Mouse (Mus musculus): Measurements from ENCODE around the gene Trpm3.

Gene Trpm3

DNA sequence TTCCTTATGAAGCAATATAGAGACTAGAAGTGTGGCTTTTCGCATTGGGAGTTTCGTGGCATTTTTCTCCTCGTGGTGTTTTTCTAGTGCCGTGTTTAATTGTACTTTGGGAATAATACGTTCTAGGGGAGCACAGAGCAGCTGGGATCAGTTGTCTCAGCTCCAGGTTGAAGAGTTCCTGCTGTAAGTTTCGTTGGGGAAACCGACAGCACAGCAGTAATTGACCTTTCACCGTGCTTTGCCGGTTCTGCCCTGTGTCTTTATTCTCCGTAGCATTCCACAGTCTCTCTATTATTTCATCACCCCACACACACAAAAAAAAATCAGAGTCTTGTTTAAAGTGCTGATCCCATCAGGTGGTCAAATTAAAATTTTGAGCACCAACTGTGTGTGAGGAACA lies 496.8 kb downstream of the Trpm3 start:
- no peak for DNase-seq (ENCODE audit: low spot score)

DNA sequence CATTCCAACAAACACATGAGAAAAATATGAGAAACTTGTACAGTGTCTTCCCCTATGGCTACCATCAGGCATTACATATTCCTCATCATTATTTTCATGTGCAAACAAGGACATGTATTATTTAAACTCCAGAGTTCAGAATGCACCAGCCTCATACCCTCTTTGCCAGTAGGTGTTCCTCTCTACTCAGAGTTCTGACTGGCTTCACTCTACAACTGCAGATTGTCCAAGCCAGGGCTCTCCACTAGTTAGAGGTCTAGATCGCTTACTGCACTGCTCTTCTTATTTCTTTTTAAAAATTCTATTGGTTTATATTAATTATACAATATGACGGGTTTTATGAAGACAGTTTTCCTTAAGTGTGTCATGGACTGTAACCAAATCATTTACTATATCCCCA lies 498.9 kb downstream of the Trpm3 start:
- no peak for DNase-seq (ENCODE audit: low spot score)

DNA sequence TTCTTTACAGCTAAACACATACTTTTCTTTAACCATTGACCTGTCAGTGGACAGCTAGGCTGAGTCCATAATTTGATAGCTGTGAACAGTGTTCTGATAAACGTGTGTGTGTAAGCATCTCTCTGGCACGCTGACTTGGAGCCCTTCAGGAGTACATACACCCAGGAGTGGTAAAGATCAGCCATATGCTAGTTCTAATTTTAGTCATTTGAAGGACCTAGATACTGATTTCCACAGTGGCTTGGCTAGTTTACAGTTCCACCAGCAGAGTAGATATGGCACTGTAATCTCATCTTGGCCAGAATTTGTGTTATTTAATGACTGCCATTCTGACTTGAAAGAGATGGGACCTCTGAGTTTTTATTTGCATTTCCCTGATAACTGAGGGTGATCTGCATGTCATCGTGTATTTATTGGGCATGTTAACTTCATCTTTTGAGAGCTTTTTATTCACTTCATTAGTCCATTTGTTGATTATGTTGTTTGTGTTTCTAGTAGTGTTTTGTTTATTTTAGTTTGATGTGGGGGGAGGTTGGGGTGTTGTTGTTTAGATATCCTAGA lies 499.6 kb downstream of the Trpm3 start:
- no peak for DNase-seq (ENCODE audit: low spot score)

DNA sequence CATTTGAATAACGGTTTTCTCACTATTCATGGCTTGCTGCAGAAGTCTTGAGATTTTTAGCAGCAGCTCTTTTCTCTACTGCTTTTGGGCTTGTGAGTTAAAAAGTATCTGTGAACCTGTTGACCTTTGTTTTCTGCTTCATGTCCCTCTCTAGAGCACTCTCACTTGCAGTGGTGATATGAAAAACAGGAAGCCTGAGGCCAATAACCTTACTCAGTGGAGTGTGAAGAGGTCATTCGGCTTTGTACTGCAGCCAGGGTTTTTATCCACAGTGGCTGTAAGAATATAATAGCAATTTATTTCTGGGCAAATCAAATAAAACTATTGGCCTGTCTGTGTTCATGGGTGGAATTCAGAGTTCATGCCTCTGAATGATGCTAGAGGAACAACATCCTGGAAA lies 503.3 kb downstream of the Trpm3 start:
- no peak for DNase-seq (ENCODE audit: low spot score)

DNA sequence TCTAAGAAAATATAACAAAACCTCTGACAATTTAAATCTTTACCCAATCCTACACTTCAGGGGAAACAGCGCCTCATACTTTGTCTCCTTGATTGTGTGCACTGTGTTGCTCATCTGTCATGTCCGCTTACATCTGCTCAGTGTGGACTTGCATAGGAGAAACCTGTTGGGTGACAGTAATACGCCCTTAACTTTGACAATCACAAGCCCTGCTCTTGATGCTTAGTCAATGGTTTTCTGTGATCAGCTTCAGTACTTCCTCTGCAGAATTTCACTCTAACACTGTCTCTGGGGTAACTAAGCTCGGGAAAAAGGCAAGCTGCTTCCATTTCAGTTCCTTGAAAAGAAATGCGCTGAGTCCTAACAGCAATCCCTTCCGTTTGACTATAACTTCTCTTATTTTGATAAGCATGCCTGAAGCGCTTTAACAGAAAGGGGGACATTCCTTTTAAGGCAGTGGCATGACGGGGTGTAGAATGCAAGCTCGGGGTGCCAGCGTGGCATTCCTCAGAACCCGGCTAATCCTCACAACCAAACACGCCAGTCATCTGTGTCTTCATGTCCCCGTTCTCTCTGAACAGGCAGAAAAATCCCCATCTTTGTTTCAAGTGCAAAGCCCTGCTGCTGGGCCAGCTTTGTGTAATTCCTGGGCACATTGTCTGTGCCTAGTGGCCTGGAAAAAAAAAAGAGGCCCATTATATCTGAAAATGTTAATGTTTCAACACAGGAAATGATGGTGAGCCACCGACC lies 517.8 kb downstream of the Trpm3 start:
- no peak for DNase-seq (ENCODE audit: low spot score)

DNA sequence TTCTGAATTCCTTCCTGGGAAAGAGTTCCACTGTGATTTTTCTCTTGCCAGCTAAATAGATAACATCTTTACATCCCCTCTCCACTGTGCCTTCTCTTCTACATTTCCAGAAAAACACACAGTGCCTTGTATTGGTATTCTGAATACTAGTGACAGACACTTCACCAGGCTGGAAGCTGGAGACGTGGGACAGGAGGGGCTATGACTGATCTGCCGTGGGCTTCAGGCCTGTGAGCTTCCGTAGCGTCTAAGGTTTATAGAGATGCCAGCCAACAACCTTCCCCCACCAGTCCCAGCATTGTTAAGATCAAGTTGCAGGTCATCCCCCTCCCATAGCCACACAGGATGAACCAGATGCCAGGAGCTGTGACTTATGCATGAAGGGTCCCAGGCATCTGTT lies 518.4 kb downstream of the Trpm3 start:
- no peak for DNase-seq (ENCODE audit: low spot score)

DNA sequence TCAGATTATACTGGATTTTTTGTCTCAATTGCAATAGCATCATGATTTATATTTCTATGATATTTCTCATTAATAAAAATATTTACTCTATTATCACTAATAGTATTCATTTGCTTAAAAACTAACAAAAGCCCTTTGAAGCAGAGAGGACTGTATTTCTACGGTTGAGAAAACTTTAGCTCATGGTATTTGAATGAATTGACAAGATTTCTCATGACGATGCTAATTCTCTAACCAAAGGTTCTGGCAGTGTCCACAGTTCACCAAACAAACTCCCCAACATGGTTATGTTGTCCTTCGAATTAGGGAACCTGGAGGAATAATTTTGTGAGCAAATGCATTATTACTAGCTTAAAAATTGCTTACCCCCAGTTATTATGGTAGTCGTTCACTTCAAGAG lies 526.6 kb downstream of the Trpm3 start:
- DNase-seq (ENCODE audit: low spot score) = no peak

DNA sequence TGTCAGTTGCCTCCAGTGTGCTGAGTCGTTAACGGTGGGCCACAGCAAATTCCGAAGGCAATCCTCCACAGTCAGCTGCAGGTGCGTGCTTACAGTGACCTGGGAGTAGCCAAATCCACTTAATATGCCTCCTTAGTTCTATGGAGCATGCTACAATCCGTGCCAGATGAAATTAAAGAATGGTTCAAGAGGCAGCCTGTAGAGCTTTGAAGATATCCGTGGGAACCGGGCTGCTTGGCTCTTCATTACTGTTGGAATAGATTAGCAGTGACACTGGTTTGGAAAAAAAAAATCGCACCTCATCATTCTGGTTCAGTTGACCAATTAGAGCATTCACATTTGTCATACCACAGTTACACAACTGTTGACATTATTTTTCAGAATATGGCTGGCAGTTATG lies 531.4 kb downstream of the Trpm3 start:
- no peak for DNase-seq (ENCODE audit: low spot score)

DNA sequence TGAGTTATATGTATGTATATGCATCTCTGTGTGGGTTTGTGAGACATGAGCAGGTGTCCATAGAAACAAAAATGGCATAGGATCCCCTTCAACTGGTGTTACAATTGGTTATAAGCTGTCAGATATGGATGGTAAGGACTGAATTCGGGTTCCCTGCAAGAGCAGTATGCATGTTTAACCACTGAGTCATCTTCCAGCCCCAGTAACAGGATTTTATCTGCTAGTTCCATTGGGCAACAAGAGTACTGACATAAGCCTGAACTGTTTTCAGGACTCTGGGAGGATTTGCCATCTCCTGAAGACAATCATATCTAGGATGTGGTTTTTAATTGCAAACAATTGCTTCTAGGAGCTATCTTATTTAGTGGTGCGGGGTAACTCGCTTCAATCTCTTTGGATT lies 534.0 kb downstream of the Trpm3 start:
- no peak for DNase-seq (ENCODE audit: low spot score)

DNA sequence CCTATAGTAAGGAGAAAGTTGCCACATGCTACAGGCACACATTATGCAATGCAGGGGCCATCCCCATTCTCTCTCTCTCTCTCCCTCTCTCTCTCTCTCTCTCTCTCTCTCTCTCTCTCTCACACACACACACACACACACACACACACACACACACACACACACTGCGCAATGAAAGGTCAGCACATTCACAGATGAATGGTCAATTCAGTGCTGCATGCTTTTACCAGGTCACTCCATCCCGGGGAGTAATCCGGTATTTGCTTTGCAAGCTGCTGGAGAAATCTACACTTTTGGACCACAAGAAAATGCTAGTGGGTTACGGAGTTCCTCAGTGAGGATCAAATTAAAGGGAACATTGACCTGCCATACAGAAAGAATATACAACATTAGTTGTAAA lies 537.4 kb downstream of the Trpm3 start:
- no peak for DNase-seq (ENCODE audit: low spot score)

DNA sequence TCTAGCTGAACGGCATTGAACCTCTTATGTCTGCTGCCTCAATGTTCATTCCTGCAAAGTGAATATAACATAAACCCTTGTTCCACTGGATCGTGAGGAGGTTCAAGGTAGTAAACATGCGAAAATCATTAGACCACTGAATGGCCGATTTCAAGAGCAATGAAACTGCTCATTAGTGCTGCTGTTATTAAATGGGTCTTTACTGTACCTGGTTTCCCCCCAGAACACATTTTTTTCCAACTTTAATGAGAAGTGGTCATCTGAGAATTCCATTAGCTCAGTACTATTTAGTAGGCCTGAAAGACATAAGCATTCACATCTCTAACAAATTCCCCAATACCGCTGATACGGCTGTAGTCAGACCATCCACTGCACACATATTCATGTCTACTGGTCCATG lies 543.4 kb downstream of the Trpm3 start:
- DNase-seq (ENCODE audit: low spot score) = no peak

DNA sequence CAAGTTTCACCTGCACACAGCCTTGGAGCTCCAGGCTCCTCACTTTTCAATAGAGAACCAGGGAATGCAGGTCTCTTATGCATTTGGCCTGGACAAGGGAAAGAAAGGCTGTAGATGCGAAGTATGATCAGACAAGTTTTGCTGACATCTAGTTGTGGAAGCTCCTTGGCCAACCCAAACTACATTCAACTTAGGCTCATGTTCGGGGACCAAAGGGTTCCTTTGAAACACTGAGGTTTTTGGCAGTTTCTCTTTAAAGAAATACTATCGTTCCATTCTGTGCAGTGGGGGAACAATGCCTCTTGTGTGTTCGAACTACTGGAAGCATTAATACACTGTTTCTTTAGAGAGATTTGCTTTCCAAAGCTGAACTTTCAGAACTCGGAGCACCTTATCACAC lies 553.1 kb downstream of the Trpm3 start:
- no peak for DNase-seq (ENCODE audit: low spot score)

DNA sequence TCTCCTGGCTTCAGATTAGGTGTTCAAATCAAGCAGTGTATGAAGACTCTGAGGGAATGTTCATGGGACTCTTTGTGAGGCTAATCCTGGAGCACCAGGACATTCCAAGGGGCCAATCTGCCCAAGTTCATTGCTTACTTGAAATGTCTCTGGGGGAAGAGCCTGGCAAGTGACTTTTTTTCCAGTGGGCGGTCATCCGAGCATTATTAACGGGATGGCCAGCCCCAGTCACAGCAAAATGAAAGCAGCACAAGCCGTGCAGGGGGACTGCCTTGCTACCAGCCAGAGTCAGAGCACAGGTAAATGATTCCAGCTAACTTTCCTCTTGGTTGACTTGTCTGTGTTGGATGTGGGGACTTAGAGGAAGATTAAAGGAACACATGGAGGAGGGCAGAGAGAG lies 553.7 kb downstream of the Trpm3 start:
- DNase-seq (ENCODE audit: low spot score) = no peak

DNA sequence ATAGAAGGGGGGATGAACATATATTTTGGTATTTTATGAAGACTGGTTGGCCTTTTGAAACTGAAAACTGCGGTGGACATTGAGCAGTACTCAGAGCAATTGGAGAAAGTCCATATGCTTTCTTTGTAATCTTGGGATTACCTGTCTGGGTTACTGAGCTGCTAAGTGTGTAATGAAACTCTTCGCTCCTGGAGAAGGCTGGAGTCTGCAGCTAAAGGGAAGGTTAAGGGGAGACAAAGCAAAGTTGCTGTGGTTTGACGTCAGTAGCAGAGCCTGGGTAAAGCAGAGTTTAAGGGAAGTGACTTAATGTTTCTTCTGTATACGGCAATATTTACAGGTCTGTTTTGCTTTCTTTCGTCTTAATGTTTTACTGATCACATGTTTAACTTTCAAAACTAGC lies 554.1 kb downstream of the Trpm3 start:
- no peak for DNase-seq (ENCODE audit: low spot score)

DNA sequence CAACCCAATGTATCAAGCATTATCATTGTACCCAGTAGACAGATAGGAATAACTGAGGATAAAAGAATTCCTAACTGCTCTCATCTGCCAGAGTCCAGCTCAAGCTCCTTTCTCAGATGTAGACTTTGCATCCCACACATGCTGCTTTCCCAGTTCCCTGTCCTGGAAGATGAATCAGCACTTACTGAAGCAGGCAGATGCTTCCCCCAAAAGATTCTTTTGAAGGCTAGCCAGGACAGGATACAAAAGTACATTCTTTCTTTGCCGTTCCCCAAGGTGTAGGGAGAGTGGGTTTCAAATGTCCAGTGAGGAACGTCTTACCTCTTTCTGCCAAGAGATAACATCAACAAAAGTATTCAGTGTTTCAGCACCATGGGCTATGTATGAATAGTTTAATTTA lies 556.6 kb downstream of the Trpm3 start:
- no peak for DNase-seq (ENCODE audit: low spot score)

DNA sequence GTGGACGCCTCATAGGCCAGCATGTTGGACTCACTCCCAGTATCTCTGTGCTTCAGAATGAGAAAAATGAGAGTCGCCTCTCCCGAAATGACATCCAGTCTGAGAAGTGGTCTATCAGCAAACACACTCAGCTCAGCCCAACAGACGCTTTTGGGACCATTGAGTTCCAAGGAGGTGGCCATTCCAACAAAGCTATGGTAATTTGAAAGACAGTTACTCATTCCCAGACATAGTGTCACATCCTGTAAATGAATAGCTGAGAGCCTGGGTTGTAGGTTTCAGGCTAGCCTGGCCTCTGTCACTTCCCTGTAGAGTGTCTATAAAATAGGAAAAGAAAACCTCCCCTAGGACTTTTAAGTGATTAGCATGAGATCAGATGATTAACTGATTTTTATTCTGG lies 559.9 kb downstream of the Trpm3 start:
- DNase-seq (ENCODE audit: low spot score) = no peak

DNA sequence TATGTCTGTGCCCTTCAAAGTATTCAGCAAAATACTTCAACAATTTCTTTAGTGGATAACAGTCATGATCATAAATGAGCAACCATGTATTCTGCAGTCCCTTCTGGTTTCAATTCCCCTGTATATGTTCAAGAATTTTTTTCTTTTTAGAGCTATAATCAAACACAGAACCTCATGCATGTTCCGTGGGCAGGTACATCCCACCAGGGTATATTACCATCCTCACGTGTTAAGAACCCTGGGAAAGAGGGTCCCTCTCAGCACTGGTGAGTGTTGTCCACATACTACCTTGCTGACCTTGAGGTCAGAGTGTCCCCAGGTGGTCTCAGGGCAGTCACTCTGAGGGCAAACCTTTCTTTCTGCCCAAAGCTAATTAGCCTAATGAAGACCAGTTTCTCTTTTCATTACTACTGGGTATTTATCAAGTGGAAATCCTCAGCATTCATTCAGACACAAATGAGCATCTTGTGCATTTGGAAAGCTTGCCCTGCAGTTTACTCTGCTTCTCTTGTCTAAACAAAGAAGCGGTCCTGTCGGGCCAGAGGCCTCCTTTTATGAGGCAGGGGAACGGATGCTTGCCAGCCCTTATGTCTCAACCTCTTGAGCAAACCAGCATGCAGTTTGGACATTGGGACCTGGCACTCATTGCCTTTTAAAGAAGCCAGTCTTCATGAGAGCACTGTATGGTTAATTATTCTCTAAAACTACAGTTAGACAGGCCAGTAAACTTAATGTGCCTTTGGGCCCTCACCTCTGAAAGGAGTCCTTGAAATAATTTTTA lies 562.2 kb downstream of the Trpm3 start:
- no peak for DNase-seq (ENCODE audit: low spot score)

DNA sequence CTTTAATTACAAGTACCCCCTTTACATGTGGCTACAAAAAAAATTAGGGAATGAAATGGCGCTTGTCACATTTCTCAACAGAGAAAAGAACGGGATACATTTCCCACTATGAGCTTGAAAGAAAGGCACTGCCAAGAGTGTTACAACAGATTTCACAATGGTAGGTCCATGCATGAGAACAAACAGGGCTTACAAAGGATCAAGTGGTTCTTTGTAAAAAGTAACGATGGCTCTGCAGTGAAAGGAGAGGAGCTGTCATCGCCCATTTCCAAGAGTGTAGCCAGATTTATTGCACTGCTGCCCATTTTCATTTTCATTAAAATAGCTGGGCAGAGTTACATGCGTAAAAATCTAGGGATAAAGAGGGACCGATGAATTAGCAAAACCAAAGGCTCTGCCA lies 565.0 kb downstream of the Trpm3 start:
- no peak for DNase-seq (ENCODE audit: low spot score)

DNA sequence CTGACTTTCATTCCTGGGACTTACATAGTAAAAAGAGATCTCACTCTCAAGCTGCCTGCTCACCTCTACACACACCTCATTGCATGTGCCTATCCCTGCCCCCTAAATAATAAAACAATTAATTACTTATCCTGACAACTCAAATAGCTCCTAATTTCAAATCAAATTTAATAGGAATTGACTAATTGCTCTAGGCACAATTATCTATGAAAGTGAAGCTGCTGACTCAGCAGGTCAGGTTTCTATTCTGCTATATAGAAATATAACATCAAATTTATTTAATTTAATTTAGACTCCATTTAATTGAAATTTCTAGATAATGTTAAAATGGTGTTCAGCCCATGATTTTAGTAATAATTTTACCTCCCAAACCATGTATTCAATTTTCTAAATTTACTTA lies 566.6 kb downstream of the Trpm3 start:
- no peak for DNase-seq (ENCODE audit: low spot score)

DNA sequence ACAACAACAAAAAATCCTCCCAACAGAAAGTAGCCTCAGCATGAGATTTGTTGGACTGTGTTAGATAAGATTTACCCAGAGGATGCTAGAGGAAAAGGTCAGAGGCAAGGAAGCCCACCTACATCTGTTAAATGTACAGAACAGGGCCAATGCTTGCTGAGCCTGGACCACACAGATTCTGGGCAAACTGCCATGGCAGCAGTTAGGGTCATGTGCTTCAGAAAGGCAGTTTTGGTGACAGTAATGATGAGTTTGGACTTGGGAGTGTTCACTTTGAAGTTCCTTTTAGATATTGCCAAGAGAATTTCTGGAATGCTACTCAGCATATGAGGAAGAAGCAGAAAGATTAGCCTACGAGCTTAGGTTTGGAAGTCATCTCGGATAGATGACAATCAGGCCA lies 580.2 kb downstream of the Trpm3 start:
- no peak for DNase-seq (ENCODE audit: low spot score)

DNA sequence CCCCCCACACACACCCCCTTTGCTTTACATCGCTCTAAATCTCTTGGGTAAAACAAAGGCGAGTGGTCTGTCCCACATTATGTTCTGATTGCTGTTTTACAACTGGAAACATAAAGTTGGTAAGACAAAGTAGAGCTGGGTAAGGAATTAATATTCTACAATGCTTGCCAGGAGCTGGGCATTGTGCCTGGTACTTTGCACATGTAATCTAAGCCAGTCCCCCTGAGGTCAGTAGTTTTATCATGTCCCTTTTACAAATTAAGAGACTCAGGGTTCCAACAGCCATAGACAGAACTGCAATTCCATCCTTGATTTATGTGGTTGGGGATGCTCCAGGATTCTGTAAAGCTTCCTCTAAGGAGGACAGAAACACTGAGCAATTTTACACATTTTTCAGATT lies 591.0 kb downstream of the Trpm3 start:
- DNase-seq (ENCODE audit: low spot score) = no peak

DNA sequence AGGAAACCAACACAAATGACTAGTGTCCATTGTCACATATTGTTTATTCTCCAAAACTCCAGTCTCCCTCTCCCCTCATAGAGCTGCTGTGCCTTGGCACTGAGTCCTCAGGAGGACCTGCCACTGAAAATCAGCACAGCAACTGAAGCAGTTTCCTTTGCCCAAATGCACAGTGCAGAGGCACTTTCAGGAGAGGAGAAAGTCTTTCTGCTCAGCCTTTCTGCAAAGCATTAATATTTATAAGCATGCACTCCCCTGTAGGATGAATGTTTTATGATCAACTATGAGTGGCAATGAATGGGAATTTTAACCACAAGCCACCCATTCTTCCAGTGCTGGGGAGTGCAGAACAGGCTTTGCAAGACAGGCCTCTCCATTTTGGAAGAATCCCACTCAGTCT lies 592.1 kb downstream of the Trpm3 start:
- no peak for DNase-seq (ENCODE audit: low spot score)

DNA sequence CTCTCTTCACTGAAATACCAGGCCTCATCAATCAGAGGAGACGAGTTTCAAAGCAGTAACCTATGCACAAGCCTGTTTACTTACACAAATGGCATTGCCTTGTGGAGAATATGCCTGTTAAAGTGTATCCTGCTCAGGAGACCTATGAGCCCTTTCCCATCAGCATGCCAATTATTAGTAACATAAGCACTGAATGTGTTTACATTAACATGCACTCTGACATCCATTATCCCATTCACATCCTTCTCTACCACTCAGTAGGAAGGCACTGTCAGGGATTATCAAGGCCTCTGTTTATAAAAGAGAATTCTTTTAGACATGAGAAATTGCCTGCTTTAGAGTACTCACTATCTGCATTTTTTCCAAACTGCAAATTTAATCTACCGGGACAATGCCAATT lies 598.0 kb downstream of the Trpm3 start:
- DNase-seq (ENCODE audit: low spot score) = no peak

DNA sequence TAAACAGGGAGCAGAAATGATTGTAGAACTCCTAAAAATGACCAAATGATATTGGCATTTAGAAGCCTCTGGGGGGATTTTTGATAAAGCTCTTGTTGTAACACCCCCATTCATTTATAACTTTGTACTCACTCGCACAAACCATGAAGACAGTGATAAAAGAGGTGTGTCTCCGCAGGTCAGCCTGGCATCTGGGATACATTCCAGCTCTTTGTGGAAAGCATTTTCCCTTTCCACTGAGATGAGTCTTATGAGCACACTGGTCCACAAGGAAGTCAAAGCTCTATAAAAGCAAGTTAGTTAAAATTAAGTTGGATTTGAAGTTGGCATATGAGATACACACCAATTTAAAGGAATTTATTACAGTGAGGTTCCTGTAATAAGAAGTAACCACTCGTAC lies 600.4 kb downstream of the Trpm3 start:
- DNase-seq (ENCODE audit: low spot score) = no peak
